Mouse (Mus musculus): ENCODE measurements at regions not wholly inside any gene's neighbourhood (a gene's known extent, or its start where the extent isn't known, plus 50 kb on each side); places are given as distances from the start of the nearest gene placed in this dataset.

- no peaks in the 10 kb centered on the region for H3K4me1 ChIP-seq (replicated peaks)
- 28% methylated on average over 1 of the region's 1 CpGs for WGBS (ENCODE audit: insufficient replicate concordance)
- H3K9ac ChIP-seq, result no peak overlapping the region
- H3K27me3 ChIP-seq, result no peaks in the 10 kb centered on the region; the same call in 1 of the 2 replicates
- no peak overlapping the region for H3K4me2 ChIP-seq
- ATAC-seq (ENCODE audit: insufficient read depth), result no peak; the same call in 1 of the 2 replicates
- H3K36me3 ChIP-seq (replicated peaks), result no peaks in the 10 kb centered on the region
- no peak overlapping the region for H3K27ac ChIP-seq (replicated peaks)
- H3K9me3 ChIP-seq (replicated peaks), result no peaks in the 10 kb centered on the region
- H3K4me3 ChIP-seq (replicated peaks), result no peak overlapping the region
Observed at GRCm38 (mm10) chrX:167091841-167092240, 117.3 kb downstream of the Tmsb4x start.

- Histone ChIP-seq H3K4me2 (no peak overlapping the region), H3K27ac (replicated peaks) (no peak overlapping the region), H3K4me3 (replicated peaks) (no peak overlapping the region), H3K4me1 (replicated peaks) (no peaks in the 10 kb centered on the region), H3K36me3 (replicated peaks) (no peaks in the 10 kb centered on the region), H3K9me3 (replicated peaks) (no peaks in the 10 kb centered on the region), H3K27me3 (no peaks in the 10 kb centered on the region; the same call in 1 of the 2 replicates), H3K9ac (no peak overlapping the region)
- 28% methylated on average over 3 of the region's 3 CpGs for WGBS (ENCODE audit: insufficient replicate concordance)
- ATAC-seq (ENCODE audit: insufficient read depth), result no peak
Observed at GRCm38 (mm10) chrX:167088930-167089329, 120.2 kb downstream of the Tmsb4x start.

GRCm38 (mm10) chrX:167088438-167088837 is 120.7 kb downstream of the Tmsb4x start:
- ATAC-seq (ENCODE audit: insufficient read depth), result no peak
- H3K9ac ChIP-seq, result no peak overlapping the region
- no peaks in the 10 kb centered on the region; the same call in 1 of the 2 replicates for H3K27me3 ChIP-seq
- no peak overlapping the region for H3K4me2 ChIP-seq
- 34% methylated on average over 2 of the region's 2 CpGs for WGBS (ENCODE audit: insufficient replicate concordance)
- H3K4me3 ChIP-seq (replicated peaks), result no peak overlapping the region
- no peaks in the 10 kb centered on the region for H3K36me3 ChIP-seq (replicated peaks)
- no peak overlapping the region for H3K27ac ChIP-seq (replicated peaks)
- H3K4me1 ChIP-seq (replicated peaks), result no peaks in the 10 kb centered on the region
- no peaks in the 10 kb centered on the region for H3K9me3 ChIP-seq (replicated peaks)

- no peaks in the 10 kb centered on the region for H3K9me3 ChIP-seq (replicated peaks)
- no peak overlapping the region for H3K9ac ChIP-seq
- H3K27ac ChIP-seq (replicated peaks), result no peak overlapping the region
- no peaks in the 10 kb centered on the region for H3K36me3 ChIP-seq (replicated peaks)
- no peaks in the 10 kb centered on the region for H3K27me3 ChIP-seq
- 48% methylated on average over 3 of the region's 3 CpGs for WGBS (ENCODE audit: insufficient replicate concordance)
- no peak for ATAC-seq (ENCODE audit: insufficient read depth)
- no peak overlapping the region for H3K4me2 ChIP-seq
- H3K4me1 ChIP-seq (replicated peaks), result no peaks in the 10 kb centered on the region
- no peak overlapping the region for H3K4me3 ChIP-seq (replicated peaks)
Observed at GRCm38 (mm10) chrX:167080821-167081220, 128.3 kb downstream of the Tmsb4x start.

GRCm38 (mm10) chrX:167069075-167069474 is 140.0 kb downstream of the Tmsb4x start:
- ATAC-seq (ENCODE audit: insufficient read depth), result no peak
- WGBS (ENCODE audit: insufficient replicate concordance), result 42% methylated on average over 2 of the region's 2 CpGs

GRCm38 (mm10) chrX:167067918-167068317 is 141.2 kb downstream of the Tmsb4x start:
- no peak overlapping the region for H3K9ac ChIP-seq
- no peak overlapping the region for H3K27ac ChIP-seq (replicated peaks)
- no peaks in the 10 kb centered on the region for H3K9me3 ChIP-seq (replicated peaks)
- no peaks in the 10 kb centered on the region for H3K4me1 ChIP-seq (replicated peaks)
- H3K4me2 ChIP-seq, result no peak overlapping the region
- WGBS (ENCODE audit: insufficient replicate concordance), result 62% methylated on average over 3 of the region's 3 CpGs
- H3K4me3 ChIP-seq (replicated peaks), result no peak overlapping the region
- H3K27me3 ChIP-seq, result peaks cover 11% of the 10 kb centered on the region
- H3K36me3 ChIP-seq (replicated peaks), result no peaks in the 10 kb centered on the region
- ATAC-seq (ENCODE audit: insufficient read depth), result no peak

More at GRCm38 (mm10) chrX:167069075-167069474, 140.0 kb downstream of the Tmsb4x start:
- no peak overlapping the region for H3K9ac ChIP-seq
- H3K4me1 ChIP-seq (replicated peaks), result no peaks in the 10 kb centered on the region
- H3K4me2 ChIP-seq, result no peak overlapping the region
- no peak overlapping the region for H3K4me3 ChIP-seq (replicated peaks)
- peaks cover 11% of the 10 kb centered on the region for H3K27me3 ChIP-seq
- no peaks in the 10 kb centered on the region for H3K9me3 ChIP-seq (replicated peaks)
- no peak overlapping the region for H3K27ac ChIP-seq (replicated peaks)
- H3K36me3 ChIP-seq (replicated peaks), result no peaks in the 10 kb centered on the region

- H3K27me3 ChIP-seq, result peaks cover 11% of the 10 kb centered on the region
- ATAC-seq (ENCODE audit: insufficient read depth), result no peak
- no peaks in the 10 kb centered on the region for H3K4me1 ChIP-seq (replicated peaks)
- H3K36me3 ChIP-seq (replicated peaks), result no peaks in the 10 kb centered on the region
- H3K9me3 ChIP-seq (replicated peaks), result no peaks in the 10 kb centered on the region
- H3K27ac ChIP-seq (replicated peaks), result no peak overlapping the region
- no peak overlapping the region for H3K4me2 ChIP-seq
- WGBS (ENCODE audit: insufficient replicate concordance), result 26% methylated on average over 4 of the region's 4 CpGs
- no peak overlapping the region for H3K9ac ChIP-seq
- no peak overlapping the region for H3K4me3 ChIP-seq (replicated peaks)
Observed at GRCm38 (mm10) chrX:167063881-167064280, 145.2 kb downstream of the Tmsb4x start.

- no peaks in the 10 kb centered on the region for H3K9me3 ChIP-seq (replicated peaks)
- no peak overlapping the region for H3K9ac ChIP-seq
- H3K4me2 ChIP-seq, result no peak overlapping the region
- WGBS (ENCODE audit: insufficient replicate concordance), result 65% methylated on average over 10 of the region's 10 CpGs
- H3K36me3 ChIP-seq (replicated peaks), result no peaks in the 10 kb centered on the region
- no peak overlapping the region for H3K27ac ChIP-seq (replicated peaks)
- no peaks in the 10 kb centered on the region for H3K4me1 ChIP-seq (replicated peaks)
- no peak overlapping the region for H3K4me3 ChIP-seq (replicated peaks)
- H3K27me3 ChIP-seq, result 0 out of 2 replicates have a peak, but pooled peaks cover 3% of the 10 kb centered on the region
- no peak for ATAC-seq (ENCODE audit: insufficient read depth)
Observed at GRCm38 (mm10) chrX:167052456-167052855, 156.7 kb downstream of the Tmsb4x start.

GRCm38 (mm10) chrX:167050066-167050465 is 159.0 kb downstream of the Tmsb4x start:
- H3K9ac ChIP-seq, result no peak overlapping the region
- H3K36me3 ChIP-seq (replicated peaks), result no peaks in the 10 kb centered on the region
- no peak for ATAC-seq (ENCODE audit: insufficient read depth)
- H3K27me3 ChIP-seq, result no peaks in the 10 kb centered on the region
- H3K4me1 ChIP-seq (replicated peaks), result no peaks in the 10 kb centered on the region
- no peak overlapping the region for H3K4me3 ChIP-seq (replicated peaks)
- 54% methylated on average over 4 of the region's 4 CpGs for WGBS (ENCODE audit: insufficient replicate concordance)
- H3K4me2 ChIP-seq, result no peak overlapping the region
- H3K9me3 ChIP-seq (replicated peaks), result no peaks in the 10 kb centered on the region
- no peak overlapping the region for H3K27ac ChIP-seq (replicated peaks)

GRCm38 (mm10) chrX:167049191-167049968 is 159.7 kb downstream of the Tmsb4x start:
- H3K36me3 ChIP-seq (replicated peaks), result no peaks in the 10 kb centered on the region
- H3K4me1 ChIP-seq (replicated peaks), result no peaks in the 10 kb centered on the region
- H3K9ac ChIP-seq, result no peak overlapping the region
- H3K27ac ChIP-seq (replicated peaks), result no peak overlapping the region
- no peak overlapping the region for H3K4me3 ChIP-seq (replicated peaks)
- H3K27me3 ChIP-seq, result no peaks in the 10 kb centered on the region
- ATAC-seq (ENCODE audit: insufficient read depth), result no peak
- no peak overlapping the region for H3K4me2 ChIP-seq
- H3K9me3 ChIP-seq (replicated peaks), result no peaks in the 10 kb centered on the region
- 27% methylated on average over 5 of the region's 5 CpGs for WGBS (ENCODE audit: insufficient replicate concordance)

GRCm38 (mm10) chrX:167037971-167038370 is 171.1 kb downstream of the Tmsb4x start:
- H3K9ac ChIP-seq, result no peak overlapping the region
- H3K36me3 ChIP-seq (replicated peaks), result no peaks in the 10 kb centered on the region
- no peaks in the 10 kb centered on the region for H3K4me1 ChIP-seq (replicated peaks)
- H3K27ac ChIP-seq (replicated peaks), result no peak overlapping the region
- ATAC-seq (ENCODE audit: insufficient read depth), result no peak
- no peak overlapping the region for H3K4me3 ChIP-seq (replicated peaks)
- H3K9me3 ChIP-seq (replicated peaks), result no peaks in the 10 kb centered on the region
- H3K4me2 ChIP-seq, result no peak overlapping the region
- H3K27me3 ChIP-seq, result no peaks in the 10 kb centered on the region

GRCm38 (mm10) chrX:167036355-167036754 is 172.8 kb downstream of the Tmsb4x start:
- Histone ChIP-seq H3K4me2 (no peak overlapping the region), H3K4me3 (replicated peaks) (no peak overlapping the region), H3K27me3 (no peaks in the 10 kb centered on the region), H3K4me1 (replicated peaks) (no peaks in the 10 kb centered on the region), H3K27ac (replicated peaks) (no peak overlapping the region), H3K9ac (no peak overlapping the region), H3K36me3 (replicated peaks) (no peaks in the 10 kb centered on the region), H3K9me3 (replicated peaks) (no peaks in the 10 kb centered on the region)
- WGBS (ENCODE audit: insufficient replicate concordance), result 25% methylated on average over 1 of the region's 1 CpGs
- no peak for ATAC-seq (ENCODE audit: insufficient read depth)

Measured in liver, embryonic 15.5 days (tissue).